Mouse (Mus musculus): ENCODE results near the gene Atxn7l1. TPM values are rescaled to one million over a fixed set of nuclear protein-coding genes. Genes with fewer than 3 reads are reported as not detected.

Atxn7l1 gene
- polyA plus RNA-seq, 1 experiment: not detected

GRCm38 (mm10) chr12:33359878-33360482 is 212.5 kb downstream of the Atxn7l1 start:
- WGBS: 55% methylated on average over 5 of the region's 5 CpGs
- no peak for TF ChIP-seq CTCF (IDR thresholded peaks at IDR 0.05; ENCODE audit: insufficient read depth, low read depth, low read length)
- no peak for TF ChIP-seq POLR2A (IDR thresholded peaks at IDR 0.05; ENCODE audit: insufficient read depth, low read depth, low read length)
- no peak overlapping the region for H3K27ac ChIP-seq (ENCODE audit: insufficient read depth, low read depth, low read length)
- peaks cover 11% of the 10 kb centered on the region for H3K4me1 ChIP-seq (ENCODE audit: control insufficient read depth, insufficient read depth, low read length)
- H3K4me3 ChIP-seq (ENCODE audit: insufficient read depth, low read depth, low read length): no peak overlapping the region

GRCm38 (mm10) chr12:33360729-33361128 is 213.2 kb downstream of the Atxn7l1 start:
- Histone ChIP-seq H3K27ac (ENCODE audit: insufficient read depth, low read depth, low read length) (0 out of 2 replicates have a peak overlapping the region, but pooled peaks have one; percentile 22), H3K4me3 (ENCODE audit: insufficient read depth, low read depth, low read length) (no peak overlapping the region), H3K4me1 (ENCODE audit: control insufficient read depth, insufficient read depth, low read length) (peaks cover 11% of the 10 kb centered on the region)
- WGBS: 31% methylated on average over 6 of the region's 6 CpGs
- no peak for TF ChIP-seq POLR2A (IDR thresholded peaks at IDR 0.05; ENCODE audit: insufficient read depth, low read depth, low read length)
- TF ChIP-seq CTCF (IDR thresholded peaks at IDR 0.05; ENCODE audit: insufficient read depth, low read depth, low read length): no peak

GRCm38 (mm10) chr12:33364511-33364910 is 217.0 kb downstream of the Atxn7l1 start:
- TF ChIP-seq POLR2A (IDR thresholded peaks at IDR 0.05; ENCODE audit: insufficient read depth, low read depth, low read length) (no peak), CTCF (IDR thresholded peaks at IDR 0.05; ENCODE audit: insufficient read depth, low read depth, low read length) (no peak)
- Histone ChIP-seq H3K4me3 (ENCODE audit: insufficient read depth, low read depth, low read length) (no peak overlapping the region), H3K4me1 (ENCODE audit: control insufficient read depth, insufficient read depth, low read length) (peaks cover 8% of the 10 kb centered on the region), H3K27ac (ENCODE audit: insufficient read depth, low read depth, low read length) (no peak overlapping the region)
- 90% methylated on average over 8 of the region's 8 CpGs for WGBS

GRCm38 (mm10) chr12:33365133-33365532 is 217.6 kb downstream of the Atxn7l1 start:
- peaks cover 4% of the 10 kb centered on the region for H3K4me1 ChIP-seq (ENCODE audit: control insufficient read depth, insufficient read depth, low read length)
- 84% methylated on average over 8 of the region's 8 CpGs for WGBS
- no peak for TF ChIP-seq CTCF (IDR thresholded peaks at IDR 0.05; ENCODE audit: insufficient read depth, low read depth, low read length)
- no peak for TF ChIP-seq POLR2A (IDR thresholded peaks at IDR 0.05; ENCODE audit: insufficient read depth, low read depth, low read length)
- H3K4me3 ChIP-seq (ENCODE audit: insufficient read depth, low read depth, low read length): no peak overlapping the region
- no peak overlapping the region for H3K27ac ChIP-seq (ENCODE audit: insufficient read depth, low read depth, low read length)

GRCm38 (mm10) chr12:33369555-33369954 is 222.1 kb downstream of the Atxn7l1 start:
- WGBS: 97% methylated on average over 3 of the region's 3 CpGs

GRCm38 (mm10) chr12:33379624-33380445 is 232.3 kb downstream of the Atxn7l1 start:
- Histone ChIP-seq H3K4me1 (ENCODE audit: control insufficient read depth, insufficient read depth, low read length) (no peaks in the 10 kb centered on the region), H3K4me3 (ENCODE audit: insufficient read depth, low read depth, low read length) (no peak overlapping the region), H3K27ac (ENCODE audit: insufficient read depth, low read depth, low read length) (no peak overlapping the region)
- 17% methylated on average over 22 of the region's 22 CpGs for WGBS
- TF ChIP-seq CTCF (IDR thresholded peaks at IDR 0.05; ENCODE audit: insufficient read depth, low read depth, low read length): peak; percentile 93
- no peak for TF ChIP-seq POLR2A (IDR thresholded peaks at IDR 0.05; ENCODE audit: insufficient read depth, low read depth, low read length)

More at GRCm38 (mm10) chr12:33369555-33369954, 222.1 kb downstream of the Atxn7l1 start:
- no peak overlapping the region for H3K4me3 ChIP-seq (ENCODE audit: insufficient read depth, low read depth, low read length)
- H3K27ac ChIP-seq (ENCODE audit: insufficient read depth, low read depth, low read length): no peak overlapping the region
- no peak for TF ChIP-seq CTCF (IDR thresholded peaks at IDR 0.05; ENCODE audit: insufficient read depth, low read depth, low read length)
- no peak for TF ChIP-seq POLR2A (IDR thresholded peaks at IDR 0.05; ENCODE audit: insufficient read depth, low read depth, low read length)
- H3K4me1 ChIP-seq (ENCODE audit: control insufficient read depth, insufficient read depth, low read length): no peaks in the 10 kb centered on the region

GRCm38 (mm10) chr12:33388842-33389241 is 241.3 kb downstream of the Atxn7l1 start:
- TF ChIP-seq POLR2A (IDR thresholded peaks at IDR 0.05; ENCODE audit: insufficient read depth, low read depth, low read length): no peak
- peak; percentile 70 for TF ChIP-seq CTCF (IDR thresholded peaks at IDR 0.05; ENCODE audit: insufficient read depth, low read depth, low read length)
- no peaks in the 10 kb centered on the region for H3K4me1 ChIP-seq (ENCODE audit: control insufficient read depth, insufficient read depth, low read length)
- H3K27ac ChIP-seq (ENCODE audit: insufficient read depth, low read depth, low read length): no peak overlapping the region
- WGBS: 8% methylated on average over 5 of the region's 5 CpGs
- no peak overlapping the region for H3K4me3 ChIP-seq (ENCODE audit: insufficient read depth, low read depth, low read length)

GRCm38 (mm10) chr12:33390844-33391560 is 243.5 kb downstream of the Atxn7l1 start:
- TF ChIP-seq CTCF (IDR thresholded peaks at IDR 0.05; ENCODE audit: insufficient read depth, low read depth, low read length): no peak
- TF ChIP-seq POLR2A (IDR thresholded peaks at IDR 0.05; ENCODE audit: insufficient read depth, low read depth, low read length): no peak
- Histone ChIP-seq H3K4me1 (ENCODE audit: control insufficient read depth, insufficient read depth, low read length) (peaks cover 8% of the 10 kb centered on the region), H3K4me3 (ENCODE audit: insufficient read depth, low read depth, low read length) (no peak overlapping the region), H3K27ac (ENCODE audit: insufficient read depth, low read depth, low read length) (no peak overlapping the region)
- 71% methylated on average over 2 of the region's 2 CpGs for WGBS

Data from olfactory bulb, adult 2 months (tissue).